Mouse (Mus musculus): Measurements from ENCODE around the gene Rin2. TPM values are rescaled to one million over a fixed set of nuclear protein-coding genes. Genes with fewer than 3 reads are reported as not detected.
A peak's percentile ranks its signal among the peaks of the same experiment; 100 is the strongest.

Rin2 gene
- polyA plus RNA-seq, 1 experiment from 2014 or later: 18.6 TPM

GRCm38 (mm10) chr2:145843322-145843721, 168.3 kb downstream of the Rin2 start:
- WGBS: 93% methylated on average over 6 of the region's 6 CpGs
- Histone ChIP-seq H3K4me1 (replicated peaks) (no peaks in the 10 kb centered on the region), H3K4me3 (replicated peaks) (no peak overlapping the region), H3K9ac (no peak overlapping the region), H3K4me2 (replicated peaks) (no peak overlapping the region), H3K9me3 (no peaks in the 10 kb centered on the region), H3K27me3 (replicated peaks) (no peaks in the 10 kb centered on the region), H3K27ac (no peak overlapping the region), H3K36me3 (peaks cover 7% of the 10 kb centered on the region; the same call in 1 of the 2 replicates)
- ATAC-seq: no peak

- no peaks in the 10 kb centered on the region for H3K27me3 ChIP-seq (replicated peaks)
- H3K27ac ChIP-seq: no peak overlapping the region
Observed at GRCm38 (mm10) chr2:145846595-145846994, 171.6 kb downstream of the Rin2 start.

GRCm38 (mm10) chr2:145849170-145849905, 174.3 kb downstream of the Rin2 start:
- 83% methylated on average over 10 of the region's 10 CpGs for WGBS

More at GRCm38 (mm10) chr2:145846595-145846994, 171.6 kb downstream of the Rin2 start:
- Histone ChIP-seq H3K4me3 (replicated peaks) (no peak overlapping the region), H3K9me3 (no peaks in the 10 kb centered on the region), H3K4me1 (replicated peaks) (peaks cover 5% of the 10 kb centered on the region; the same call in 1 of the 2 replicates), H3K36me3 (peaks cover 11% of the 10 kb centered on the region; the same call in 1 of the 2 replicates), H3K9ac (no peak overlapping the region), H3K4me2 (replicated peaks) (no peak overlapping the region)
- 92% methylated on average over 3 of the region's 3 CpGs for WGBS
- ATAC-seq: no peak

GRCm38 (mm10) chr2:145850779-145851178, 175.8 kb downstream of the Rin2 start:
- Histone ChIP-seq H3K4me3 (replicated peaks) (no peak overlapping the region), H3K9me3 (no peaks in the 10 kb centered on the region), H3K4me2 (replicated peaks) (no peak overlapping the region), H3K4me1 (replicated peaks) (peaks cover 5% of the 10 kb centered on the region; the same call in 1 of the 2 replicates), H3K27me3 (replicated peaks) (no peaks in the 10 kb centered on the region), H3K9ac (no peak overlapping the region), H3K36me3 (peaks cover 11% of the 10 kb centered on the region; the same call in 1 of the 2 replicates), H3K27ac (no peak overlapping the region)
- 31% methylated on average over 4 of the region's 4 CpGs for WGBS
- ATAC-seq: 0 out of 2 replicates have a peak, but pooled peaks have one; percentile 27

More at GRCm38 (mm10) chr2:145849170-145849905, 174.3 kb downstream of the Rin2 start:
- no peak for ATAC-seq
- Histone ChIP-seq H3K4me1 (replicated peaks) (peaks cover 5% of the 10 kb centered on the region; the same call in 1 of the 2 replicates), H3K9ac (no peak overlapping the region), H3K27me3 (replicated peaks) (no peaks in the 10 kb centered on the region), H3K4me2 (replicated peaks) (no peak overlapping the region), H3K27ac (no peak overlapping the region), H3K36me3 (peaks cover 11% of the 10 kb centered on the region; the same call in 1 of the 2 replicates), H3K4me3 (replicated peaks) (no peak overlapping the region), H3K9me3 (no peaks in the 10 kb centered on the region)

GRCm38 (mm10) chr2:145855831-145856230, 180.8 kb downstream of the Rin2 start:
- H3K36me3 ChIP-seq: no peaks in the 10 kb centered on the region
- 72% methylated on average over 9 of the region's 9 CpGs for WGBS

GRCm38 (mm10) chr2:145857864-145858263, 182.8 kb downstream of the Rin2 start:
- Histone ChIP-seq H3K4me2 (replicated peaks) (no peak overlapping the region), H3K4me3 (replicated peaks) (no peak overlapping the region), H3K9me3 (no peaks in the 10 kb centered on the region), H3K36me3 (no peaks in the 10 kb centered on the region), H3K9ac (no peak overlapping the region), H3K4me1 (replicated peaks) (peaks cover 27% of the 10 kb centered on the region), H3K27me3 (replicated peaks) (no peaks in the 10 kb centered on the region), H3K27ac (no peak overlapping the region)
- ATAC-seq: no peak
- WGBS: 67% methylated on average over 8 of the region's 8 CpGs

More at GRCm38 (mm10) chr2:145855831-145856230, 180.8 kb downstream of the Rin2 start:
- Histone ChIP-seq H3K4me2 (replicated peaks) (no peak overlapping the region), H3K27me3 (replicated peaks) (no peaks in the 10 kb centered on the region), H3K4me1 (replicated peaks) (peaks cover 23% of the 10 kb centered on the region), H3K27ac (no peak overlapping the region), H3K9me3 (no peaks in the 10 kb centered on the region), H3K9ac (no peak overlapping the region), H3K4me3 (replicated peaks) (no peak overlapping the region)
- no peak for ATAC-seq

- Histone ChIP-seq H3K27ac (peak overlapping the region; percentile 95), H3K9ac (0 out of 2 replicates have a peak overlapping the region, but pooled peaks have one; percentile 1), H3K4me1 (replicated peaks) (peaks cover 32% of the 10 kb centered on the region), H3K27me3 (replicated peaks) (no peaks in the 10 kb centered on the region), H3K4me3 (replicated peaks) (peak overlapping the region; percentile 46; the same call in 1 of the 2 replicates), H3K9me3 (no peaks in the 10 kb centered on the region), H3K36me3 (no peaks in the 10 kb centered on the region), H3K4me2 (replicated peaks) (peak overlapping the region; percentile 73)
- WGBS: 15% methylated on average over 7 of the region's 7 CpGs
- ATAC-seq: peak; percentile 52
Observed at GRCm38 (mm10) chr2:145859442-145859931, 184.5 kb downstream of the Rin2 start.

- Histone ChIP-seq H3K9me3 (no peaks in the 10 kb centered on the region), H3K36me3 (no peaks in the 10 kb centered on the region), H3K27ac (peak overlapping the region; percentile 95), H3K9ac (peak overlapping the region; percentile 54), H3K27me3 (replicated peaks) (no peaks in the 10 kb centered on the region), H3K4me3 (replicated peaks) (peak overlapping the region; percentile 46), H3K4me1 (replicated peaks) (peaks cover 32% of the 10 kb centered on the region), H3K4me2 (replicated peaks) (peak overlapping the region; percentile 73)
- ATAC-seq: peak; percentile 76
- WGBS: 6% methylated on average over 40 of the region's 40 CpGs
Observed at GRCm38 (mm10) chr2:145859932-145860801, 185.2 kb downstream of the Rin2 start.

GRCm38 (mm10) chr2:145861193-145862123, 186.4 kb downstream of the Rin2 start:
- Histone ChIP-seq H3K9me3 (no peaks in the 10 kb centered on the region), H3K4me2 (replicated peaks) (peak overlapping the region; percentile 73), H3K4me3 (replicated peaks) (peak overlapping the region; percentile 46), H3K27ac (peak overlapping the region; percentile 95), H3K4me1 (replicated peaks) (peaks cover 32% of the 10 kb centered on the region), H3K9ac (peak overlapping the region; percentile 54), H3K27me3 (replicated peaks) (no peaks in the 10 kb centered on the region), H3K36me3 (0 out of 2 replicates have a peak, but pooled peaks cover under 1% of the 10 kb centered on the region)
- no peak for ATAC-seq
- WGBS: 52% methylated on average over 8 of the region's 8 CpGs

GRCm38 (mm10) chr2:145862206-145862817, 187.3 kb downstream of the Rin2 start:
- H3K4me3 ChIP-seq (replicated peaks): peak overlapping the region; percentile 46
- ATAC-seq: peak; percentile 46
- 35% methylated on average over 10 of the region's 10 CpGs for WGBS
- H3K27me3 ChIP-seq (replicated peaks): no peaks in the 10 kb centered on the region
- peak overlapping the region; percentile 79 for H3K27ac ChIP-seq
- H3K4me2 ChIP-seq (replicated peaks): peak overlapping the region; percentile 73
- 0 out of 2 replicates have a peak, but pooled peaks cover 5% of the 10 kb centered on the region for H3K36me3 ChIP-seq
- H3K9ac ChIP-seq: peak overlapping the region; percentile 24; the same call in 1 of the 2 replicates
- peaks cover 32% of the 10 kb centered on the region for H3K4me1 ChIP-seq (replicated peaks)
- H3K9me3 ChIP-seq: no peaks in the 10 kb centered on the region

GRCm38 (mm10) chr2:145865344-145865743, 190.3 kb downstream of the Rin2 start:
- ATAC-seq: no peak
- WGBS: 84% methylated on average over 3 of the region's 3 CpGs

More at GRCm38 (mm10) chr2:145865344-145865743, 190.3 kb downstream of the Rin2 start:
- Histone ChIP-seq H3K9me3 (no peaks in the 10 kb centered on the region), H3K4me2 (replicated peaks) (no peak overlapping the region), H3K4me1 (replicated peaks) (peaks cover 15% of the 10 kb centered on the region; the same call in 1 of the 2 replicates), H3K36me3 (0 out of 2 replicates have a peak, but pooled peaks cover 5% of the 10 kb centered on the region), H3K27ac (no peak overlapping the region), H3K9ac (no peak overlapping the region), H3K4me3 (replicated peaks) (no peak overlapping the region), H3K27me3 (replicated peaks) (no peaks in the 10 kb centered on the region)

Measured in intestine, embryonic 15.5 days (tissue).